Mouse (Mus musculus) ES-E14 (cell line): ENCODE results near the gene Sez6l2. TPM values are rescaled to one million over a fixed set of nuclear protein-coding genes. Genes with fewer than 3 reads are reported as not detected.

Experiments
- DNase-seq: peaks from one replicate; pipeline ENCODE4 v3.0.0-alpha.2; 2013; ENCODE audit warnings: low read depth, low spot score
- H3K27ac ChIP-seq: 2 replicates; pipeline ENCODE4 v1.5.1; 2012; ENCODE audit warnings: low read depth, mild to moderate bottlenecking, low read length, moderate library complexity, mixed read lengths; ENCODE audit not compliant: poor library complexity, insufficient read depth, severe bottlenecking
- H3K36me3 ChIP-seq: 2 replicates; pipeline ENCODE4 v1.6.1; 2012; ENCODE audit warnings: mild to moderate bottlenecking, low read length, moderate library complexity, mixed read lengths; ENCODE audit not compliant: control insufficient read depth, poor library complexity, insufficient read depth, severe bottlenecking
- H3K4me1 ChIP-seq, 2 experiments: fragments of 150-350 bp in 1 of 2; sonication (generic) in 1 of 2; 2 replicates each; pipeline ENCODE4 v1.6.1; 2012; ENCODE audit warnings: low read length in 2 of 2, mild to moderate bottlenecking in 1 of 2, mixed read lengths in 1 of 2; ENCODE audit not compliant: control insufficient read depth in 2 of 2, insufficient read depth in 2 of 2, poor library complexity in 1 of 2
- H3K4me3 ChIP-seq, 2 experiments: fragments of 150-350 bp in 1 of 2; sonication (generic) in 1 of 2; 2 replicates each; pipeline ENCODE4 v1.5.1; 2012; ENCODE audit warnings: low read length in 2 of 2, low read depth in 1 of 2, mild to moderate bottlenecking in 1 of 2, mixed read lengths in 1 of 2; ENCODE audit not compliant: insufficient read depth in 1 of 2, poor library complexity in 1 of 2, severe bottlenecking in 1 of 2
- H3K9ac ChIP-seq: 2 replicates; pipeline ENCODE4 v1.6.1; 2012; ENCODE audit warnings: low read depth, mild to moderate bottlenecking, low read length, mixed read lengths; ENCODE audit not compliant: poor library complexity, insufficient read depth, severe bottlenecking
- H3K9me3 ChIP-seq: fragments of 150-350 bp; sonication (generic); 2 replicates; pipeline ENCODE4 v1.6.1; 2012; ENCODE audit warnings: low read depth, mild to moderate bottlenecking, low read length; ENCODE audit not compliant: control insufficient read depth, insufficient read depth
- CHD2 ChIP-seq: IDR thresholded peaks from 2 replicates; pipeline ENCODE4 v1.6.1; 2014; ENCODE audit warnings: mild to moderate bottlenecking, low read depth, low read length, inconsistent platforms
- HCFC1 ChIP-seq: IDR thresholded peaks from 2 replicates; pipeline ENCODE4 v1.6.1; 2012; ENCODE audit warnings: low read length, inconsistent platforms, borderline replicate concordance; ENCODE audit not compliant: insufficient read depth
- MAFK ChIP-seq: IDR thresholded peaks from 2 replicates; pipeline ENCODE4 v1.6.1; 2014; ENCODE audit warnings: mild to moderate bottlenecking, low read depth, low read length, inconsistent platforms; ENCODE audit not compliant: insufficient read depth
- ZC3H11A ChIP-seq: IDR thresholded peaks from 2 replicates; pipeline ENCODE4 v1.6.1; 2012; ENCODE audit warnings: low read depth, mild to moderate bottlenecking, inconsistent platforms, low read length, borderline replicate concordance
- ZNF384 ChIP-seq: IDR thresholded peaks from 2 replicates; pipeline ENCODE4 v1.6.1; 2012; ENCODE audit warnings: low read depth, low read length, inconsistent platforms
- in situ Hi-C, 2 experiments: fragments of 600-800 bp; cut with MboI; formaldehyde crosslinking; loops; one replicate each; pipeline ENCODE4 v1.15.1; 2025; ENCODE audit warnings: low sequenced_read_pairs in 2 of 2, inconsistent platforms in 1 of 2; ENCODE audit not compliant: unreplicated experiment in 2 of 2
- total RNA-seq: library from RNA; depleted of rRNA; stranded (reverse); fragments of 300-350 nt; gene quantifications from 2 replicates; pipeline ENCODE4 v1.2.3, GENCODE M21; 2012; rRNA removed

Sez6l2 gene
- total RNA-seq, 1 experiment, result 0.80 TPM

GRCm38 (mm10) chr7:127020031-127020430, 69.7 kb downstream of the Sez6l2 start:
- Histone ChIP-seq H3K27ac (no peak overlapping the region), H3K9me3 (no peaks in the 10 kb centered on the region), H3K4me3 (no peak overlapping the region; a peak in 1 of 4 replicates), H3K36me3 (peaks cover 38% of the 10 kb centered on the region), H3K9ac (no peak overlapping the region; the same call in 1 of the 2 replicates), H3K4me1 (peaks cover 5 to 14% of the 10 kb centered on the region in 2 experiments; a peak in 2 of 4 replicates)
- no peak for DNase-seq
- no peak for TF ChIP-seq ZNF384
- TF ChIP-seq MAFK, result no peak
- no peak for TF ChIP-seq CHD2
- TF ChIP-seq ZC3H11A, result no peak
- no peak for TF ChIP-seq HCFC1
- in situ Hi-C loops, result no loop called here

Other genes starting within 250 kb of the Sez6l2 start
- gene Coro1a, start 242.8 kb upstream of the Sez6l2 start, total RNA-seq, result 4.1 and 10.3 TPM in 2 replicates
- gene Mapk3, start 191.0 kb upstream of the Sez6l2 start, total RNA-seq, result 31.1 and 42.1 TPM in 2 replicates
- 4.0 and 5.9 TPM in 2 replicates for gene Gdpd3, start 184.2 kb upstream of the Sez6l2 start, total RNA-seq
- gene Ypel3, start 173.6 kb upstream of the Sez6l2 start, total RNA-seq, result 19.4 and 20.8 TPM in 2 replicates
- gene Tbx6, start 169.1 kb upstream of the Sez6l2 start, total RNA-seq, result 0.89 and 1.7 TPM in 2 replicates
- 260 and 291 TPM in 2 replicates for gene Ppp4c, start 158.1 kb upstream of the Sez6l2 start, total RNA-seq
- 1.9 and 2.5 TPM in 2 replicates for gene Fam57b, start 152.9 kb upstream of the Sez6l2 start, total RNA-seq
- not detected in 2 replicates for gene 4930451I11Rik, start 118.9 kb upstream of the Sez6l2 start, total RNA-seq
- 5.5 and 7.7 TPM in 2 replicates for gene Doc2a, start 103.1 kb upstream of the Sez6l2 start, total RNA-seq
- gene Hirip3, start 88.6 kb upstream of the Sez6l2 start, total RNA-seq, result 99.7 and 111 TPM in 2 replicates
- 68.7 and 78.7 TPM in 2 replicates for gene Ino80e, start 88.2 kb upstream of the Sez6l2 start, total RNA-seq
- gene Taok2, start 65.9 kb upstream of the Sez6l2 start, total RNA-seq, result 42.3 and 57.2 TPM in 2 replicates
- gene Tmem219, start 27.6 kb upstream of the Sez6l2 start, total RNA-seq, result 14.7 and 25.6 TPM in 2 replicates
- gene Kctd13, start 21.7 kb upstream of the Sez6l2 start, total RNA-seq, result 13.2 and 16.2 TPM in 2 replicates
- 1.0 and 2.0 TPM in 2 replicates for gene Asphd1, start 981 bp upstream of the Sez6l2 start, total RNA-seq
- 106 and 122 TPM in 2 replicates for gene Cdipt, start 25.4 kb downstream of the Sez6l2 start, total RNA-seq
- gene Cdiptos, start 25.5 kb downstream of the Sez6l2 start, total RNA-seq, result 0.18 and 0.32 TPM in 2 replicates
- 49.2 and 56.0 TPM in 2 replicates for gene Mvp, start 64.1 kb downstream of the Sez6l2 start, total RNA-seq
- gene Pagr1b, start 65.9 kb downstream of the Sez6l2 start, total RNA-seq, result 0.63 and 1.3 TPM in 2 replicates
- 12.1 and 32.3 TPM in 2 replicates for gene Pagr1a, start 66.8 kb downstream of the Sez6l2 start, total RNA-seq
- 23.4 and 38.4 TPM in 2 replicates for gene Gm42742, start 70.5 kb downstream of the Sez6l2 start, total RNA-seq
- 0.36 and 0.85 TPM in 2 replicates for gene Prrt2, start 70.6 kb downstream of the Sez6l2 start, total RNA-seq
- gene Maz, start 76.5 kb downstream of the Sez6l2 start, total RNA-seq, result 134 and 164 TPM in 2 replicates
- gene Kif22, start 91.9 kb downstream of the Sez6l2 start, total RNA-seq, result 97.4 and 117 TPM in 2 replicates
- not detected in 2 replicates for gene Zg16, start 136.8 kb downstream of the Sez6l2 start, total RNA-seq
- 13.5 and 31.2 TPM in 2 replicates for gene AI467606, start 140.8 kb downstream of the Sez6l2 start, total RNA-seq
- gene Qprt, start 171.7 kb downstream of the Sez6l2 start, total RNA-seq, result 5.6 and 7.1 TPM in 2 replicates
- gene Spn, start 187.3 kb downstream of the Sez6l2 start, total RNA-seq, result 30.2 and 67.4 TPM in 2 replicates
- 113 and 133 TPM in 2 replicates for gene Cd2bp2, start 245.5 kb downstream of the Sez6l2 start, total RNA-seq